Mouse (Mus musculus): ENCODE results near the gene Ttc23l. TPM values are rescaled to one million over a fixed set of nuclear protein-coding genes. Genes with fewer than 3 reads are reported as not detected.
A peak's percentile ranks its signal among the peaks of the same experiment; 100 is the strongest.
"Not testable (repeated sequence)": the region's sequence is repeated elsewhere in the genome, so short reads cannot be mapped to it uniquely, and the experiment has no call there.

The Ttc23l gene
- polyA plus RNA-seq, 1 experiment from 2014 or later = not detected

- Histone ChIP-seq H3K27ac (no peak overlapping the region), H3K9me3 (no peaks in the 10 kb centered on the region), H3K27me3 (no peaks in the 10 kb centered on the region), H3K4me2 (no peak overlapping the region), H3K9ac (replicated peaks) (no peak overlapping the region), H3K4me1 (replicated peaks) (no peaks in the 10 kb centered on the region), H3K36me3 (peaks cover 43% of the 10 kb centered on the region), H3K4me3 (replicated peaks) (no peak overlapping the region)
- 87% methylated on average over 7 of the region's 7 CpGs for WGBS
- ATAC-seq (ENCODE audit: insufficient number of reproducible peaks, insufficient read depth, low FRiP score, low TSS enrichment, low read depth) = no peak
These were observed 8.0 kb upstream of the Ttc23l start for GRCm38 (mm10) chr15:10566486-10566885.

DNA sequence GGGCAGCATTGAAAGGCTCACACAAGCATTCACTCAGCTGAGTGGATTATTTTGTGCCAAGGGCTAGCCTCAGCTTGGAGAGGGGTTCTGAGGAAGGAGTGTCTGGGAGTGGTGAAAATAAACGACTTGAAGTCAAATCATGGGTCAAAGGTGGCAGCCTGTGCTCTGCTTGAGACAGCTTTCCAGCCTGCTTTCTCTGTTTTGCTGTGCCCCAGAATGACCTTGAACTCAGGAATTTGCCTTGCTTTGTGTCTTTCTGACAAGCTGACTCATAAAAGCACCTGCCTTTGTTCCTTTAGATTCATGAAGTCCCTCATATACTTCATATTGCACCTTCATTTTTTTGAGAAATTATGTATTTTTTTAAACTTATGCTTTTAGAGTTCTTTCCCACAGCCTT is 5.7 kb upstream of the Ttc23l start:
- H3K27ac ChIP-seq = no peak overlapping the region
- WGBS = 35% methylated on average over 1 of the region's 1 CpGs
- no peaks in the 10 kb centered on the region for H3K27me3 ChIP-seq
- no peaks in the 10 kb centered on the region for H3K4me1 ChIP-seq (replicated peaks)
- H3K36me3 ChIP-seq = peaks cover 22% of the 10 kb centered on the region
- no peak overlapping the region for H3K9ac ChIP-seq (replicated peaks)
- H3K4me3 ChIP-seq (replicated peaks) = no peak overlapping the region
- H3K9me3 ChIP-seq = no peaks in the 10 kb centered on the region
- no peak overlapping the region for H3K4me2 ChIP-seq
- no peak for ATAC-seq (ENCODE audit: insufficient number of reproducible peaks, insufficient read depth, low FRiP score, low TSS enrichment, low read depth)

DNA sequence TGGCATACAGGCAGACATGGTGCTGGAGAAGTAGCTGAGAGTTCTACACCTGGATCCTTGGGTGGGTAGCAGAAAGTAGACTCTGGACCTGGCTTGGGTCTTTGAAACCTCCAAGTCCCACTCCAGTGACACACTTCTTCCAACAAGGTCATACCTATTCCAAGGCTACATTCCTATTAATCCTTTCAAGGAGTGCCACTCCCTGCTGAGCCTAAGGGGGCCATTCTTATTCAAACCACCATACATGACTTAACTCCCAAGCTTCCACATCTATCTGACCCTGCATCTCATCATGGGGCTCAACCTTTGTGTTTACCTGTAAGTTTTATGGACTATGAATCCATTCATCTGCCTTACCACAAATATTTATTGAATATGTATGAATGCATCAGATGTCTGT is 3.8 kb upstream of the Ttc23l start:
- Histone ChIP-seq H3K4me3 (replicated peaks) (no peak overlapping the region), H3K27ac (no peak overlapping the region), H3K9ac (replicated peaks) (no peak overlapping the region), H3K4me2 (no peak overlapping the region), H3K36me3 (peaks cover 3% of the 10 kb centered on the region; the same call in 1 of the 2 replicates), H3K4me1 (replicated peaks) (no peaks in the 10 kb centered on the region), H3K27me3 (no peaks in the 10 kb centered on the region), H3K9me3 (no peaks in the 10 kb centered on the region)
- ATAC-seq (ENCODE audit: insufficient number of reproducible peaks, insufficient read depth, low FRiP score, low TSS enrichment, low read depth) = no peak

DNA sequence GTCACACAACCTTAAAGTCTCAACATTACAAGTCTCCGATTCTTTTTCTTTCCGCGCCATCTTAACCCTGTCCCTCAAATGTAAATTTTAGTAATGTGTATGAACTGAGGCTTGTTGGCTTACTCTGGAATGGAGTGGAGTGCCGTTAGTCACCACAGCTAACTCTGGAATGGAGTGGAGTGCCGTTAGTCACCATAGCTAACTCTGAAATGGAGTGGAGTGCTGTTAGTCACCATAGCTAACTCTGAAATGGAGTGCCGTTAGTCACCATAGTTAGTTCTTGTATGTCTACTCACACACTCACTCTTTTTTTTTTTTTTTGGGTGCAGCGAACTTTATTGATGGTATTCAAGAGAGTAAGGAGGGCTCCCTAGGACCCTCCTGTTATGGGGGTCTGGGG is 1.5 kb upstream of the Ttc23l start:
- Histone ChIP-seq H3K9me3 (no peaks in the 10 kb centered on the region), H3K27me3 (no peaks in the 10 kb centered on the region), H3K27ac (no peak overlapping the region), H3K9ac (replicated peaks) (no peak overlapping the region), H3K4me3 (replicated peaks) (no peak overlapping the region), H3K4me1 (replicated peaks) (no peaks in the 10 kb centered on the region), H3K36me3 (no peaks in the 10 kb centered on the region), H3K4me2 (no peak overlapping the region)
- 92% methylated on average over 7 of the region's 7 CpGs for WGBS
- ATAC-seq (ENCODE audit: insufficient number of reproducible peaks, insufficient read depth, low FRiP score, low TSS enrichment, low read depth) = no peak

- ATAC-seq (ENCODE audit: insufficient number of reproducible peaks, insufficient read depth, low FRiP score, low TSS enrichment, low read depth) = no peak
- no peaks in the 10 kb centered on the region for H3K36me3 ChIP-seq
- H3K9me3 ChIP-seq = no peaks in the 10 kb centered on the region
- H3K9ac ChIP-seq (replicated peaks) = no peak overlapping the region
- no peaks in the 10 kb centered on the region for H3K4me1 ChIP-seq (replicated peaks)
- no peak overlapping the region for H3K4me3 ChIP-seq (replicated peaks)
- no peak overlapping the region for H3K4me2 ChIP-seq
- H3K27me3 ChIP-seq = no peaks in the 10 kb centered on the region
- H3K27ac ChIP-seq = no peak overlapping the region
These were observed 4.1 kb downstream of the Ttc23l start for GRCm38 (mm10) chr15:10554336-10554735.

- ATAC-seq (ENCODE audit: insufficient number of reproducible peaks, insufficient read depth, low FRiP score, low TSS enrichment, low read depth) = peak; percentile 95
- Histone ChIP-seq H3K9me3 (no peaks in the 10 kb centered on the region), H3K27ac (peak overlapping the region; percentile 84), H3K4me2 (peak overlapping the region; percentile 22; the same call in 1 of the 2 replicates), H3K4me1 (replicated peaks) (peaks cover 21% of the 10 kb centered on the region), H3K9ac (replicated peaks) (no peak overlapping the region), H3K36me3 (no peaks in the 10 kb centered on the region), H3K4me3 (replicated peaks) (no peak overlapping the region), H3K27me3 (no peaks in the 10 kb centered on the region)
- 22% methylated on average over 16 of the region's 16 CpGs for WGBS
These were observed 18.0 kb downstream of the Ttc23l start for GRCm38 (mm10) chr15:10540271-10541088.

GRCm38 (mm10) chr15:10535969-10536368 is 22.5 kb downstream of the Ttc23l start:
- H3K9ac ChIP-seq (replicated peaks) = no peak overlapping the region
- 54% methylated on average over 7 of the region's 7 CpGs for WGBS
- H3K4me1 ChIP-seq (replicated peaks) = peaks cover 16% of the 10 kb centered on the region
- H3K4me2 ChIP-seq = no peak overlapping the region
- no peak overlapping the region for H3K4me3 ChIP-seq (replicated peaks)
- H3K27me3 ChIP-seq = no peaks in the 10 kb centered on the region
- no peaks in the 10 kb centered on the region for H3K36me3 ChIP-seq
- no peak for ATAC-seq (ENCODE audit: insufficient number of reproducible peaks, insufficient read depth, low FRiP score, low TSS enrichment, low read depth)
- no peak overlapping the region for H3K27ac ChIP-seq
- H3K9me3 ChIP-seq = no peaks in the 10 kb centered on the region

DNA sequence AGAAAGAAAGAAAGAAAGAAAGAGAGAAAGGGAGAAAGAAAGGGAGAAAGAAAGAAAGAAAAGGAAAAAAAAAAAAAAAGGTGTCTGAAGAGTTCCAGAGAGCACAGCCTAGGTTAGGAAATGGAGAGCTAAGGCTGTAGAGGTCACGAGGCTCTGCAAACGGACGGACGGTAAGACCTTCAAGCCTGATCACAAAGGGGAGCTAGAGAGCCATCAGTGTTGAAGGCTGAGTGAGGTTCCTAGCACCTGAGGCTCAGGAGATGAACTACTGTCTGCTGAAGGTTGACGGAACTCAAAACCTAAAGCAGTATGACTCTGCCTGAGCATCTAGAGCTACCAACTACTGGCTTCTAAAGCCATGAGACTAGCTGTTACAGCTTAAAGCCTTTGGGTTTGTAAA is 23.9 kb downstream of the Ttc23l start:
- ATAC-seq (ENCODE audit: insufficient number of reproducible peaks, insufficient read depth, low FRiP score, low TSS enrichment, low read depth) = no peak
- 79% methylated on average over 5 of the region's 5 CpGs for WGBS
- H3K4me1 ChIP-seq (replicated peaks) = peaks cover 2% of the 10 kb centered on the region
- H3K9me3 ChIP-seq = no peaks in the 10 kb centered on the region
- no peaks in the 10 kb centered on the region for H3K27me3 ChIP-seq
- no peak overlapping the region for H3K27ac ChIP-seq
- H3K4me3 ChIP-seq (replicated peaks) = no peak overlapping the region
- no peaks in the 10 kb centered on the region for H3K36me3 ChIP-seq
- H3K9ac ChIP-seq (replicated peaks) = no peak overlapping the region
- no peak overlapping the region for H3K4me2 ChIP-seq

DNA sequence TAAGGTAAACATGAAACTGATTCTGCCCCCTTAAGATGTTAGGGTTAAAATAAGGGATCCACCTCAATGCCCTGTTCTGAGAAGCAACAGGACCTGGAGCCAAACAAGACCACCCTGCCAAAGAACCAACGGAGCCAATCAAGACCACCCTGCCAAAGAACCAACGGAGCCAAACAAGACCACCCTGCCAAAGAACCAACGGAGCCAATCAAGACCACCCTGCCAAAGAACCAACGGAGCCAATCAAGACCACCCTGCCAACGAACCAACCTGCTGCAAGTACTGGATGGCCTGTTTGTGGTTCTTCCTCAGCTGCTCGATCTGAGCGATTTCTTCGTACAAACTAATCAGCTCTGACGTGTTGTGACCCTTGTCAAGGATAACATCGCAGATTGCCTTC is 25.1 kb downstream of the Ttc23l start:
- not testable (repeated sequence) for ATAC-seq (ENCODE audit: insufficient number of reproducible peaks, insufficient read depth, low FRiP score, low TSS enrichment, low read depth); H3K9me3 ChIP-seq; H3K36me3 ChIP-seq; H3K27ac ChIP-seq; H3K4me3 ChIP-seq (replicated peaks); H3K4me2 ChIP-seq; H3K27me3 ChIP-seq; H3K9ac ChIP-seq (replicated peaks); H3K4me1 ChIP-seq (replicated peaks)
- 93% methylated on average over 10 of the region's 10 CpGs for WGBS

DNA sequence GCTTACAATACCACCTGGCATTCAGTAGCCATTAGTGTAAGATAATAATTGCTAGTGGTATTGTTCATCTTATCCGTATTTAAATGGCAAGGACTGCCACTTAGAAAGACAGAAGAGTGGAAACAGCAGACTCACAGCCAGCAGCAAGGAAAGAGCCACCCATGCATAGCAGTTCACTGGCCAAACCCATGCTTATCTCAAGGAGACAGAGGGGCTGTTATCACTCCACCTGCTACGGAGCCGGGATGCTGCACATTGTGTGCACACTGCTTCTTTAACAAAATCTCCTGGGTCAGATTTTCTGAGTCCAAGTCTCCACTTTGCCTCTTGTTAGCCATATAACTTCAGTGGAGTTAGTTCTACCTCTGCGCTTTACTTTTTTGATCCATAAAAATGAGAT is 27.1 kb downstream of the Ttc23l start:
- no peaks in the 10 kb centered on the region for H3K4me1 ChIP-seq (replicated peaks)
- no peak for ATAC-seq (ENCODE audit: insufficient number of reproducible peaks, insufficient read depth, low FRiP score, low TSS enrichment, low read depth)
- WGBS = 92% methylated on average over 4 of the region's 4 CpGs
- H3K4me2 ChIP-seq = no peak overlapping the region
- H3K9me3 ChIP-seq = no peaks in the 10 kb centered on the region
- H3K9ac ChIP-seq (replicated peaks) = no peak overlapping the region
- no peak overlapping the region for H3K4me3 ChIP-seq (replicated peaks)
- H3K27ac ChIP-seq = no peak overlapping the region
- H3K27me3 ChIP-seq = no peaks in the 10 kb centered on the region
- no peaks in the 10 kb centered on the region for H3K36me3 ChIP-seq

GRCm38 (mm10) chr15:10525896-10526295 is 32.6 kb downstream of the Ttc23l start:
- Histone ChIP-seq H3K4me2 (no peak overlapping the region), H3K4me1 (replicated peaks) (no peaks in the 10 kb centered on the region), H3K4me3 (replicated peaks) (no peak overlapping the region), H3K9ac (replicated peaks) (no peak overlapping the region), H3K27me3 (no peaks in the 10 kb centered on the region), H3K27ac (no peak overlapping the region), H3K36me3 (no peaks in the 10 kb centered on the region), H3K9me3 (no peaks in the 10 kb centered on the region)
- ATAC-seq (ENCODE audit: insufficient number of reproducible peaks, insufficient read depth, low FRiP score, low TSS enrichment, low read depth) = no peak
- 81% methylated on average over 1 of the region's 1 CpGs for WGBS

- no peaks in the 10 kb centered on the region for H3K4me1 ChIP-seq (replicated peaks)
- ATAC-seq (ENCODE audit: insufficient number of reproducible peaks, insufficient read depth, low FRiP score, low TSS enrichment, low read depth) = no peak
- H3K27ac ChIP-seq = no peak overlapping the region
- H3K36me3 ChIP-seq = no peaks in the 10 kb centered on the region
- no peak overlapping the region for H3K4me2 ChIP-seq
- H3K9ac ChIP-seq (replicated peaks) = no peak overlapping the region
- no peaks in the 10 kb centered on the region for H3K27me3 ChIP-seq
- 87% methylated on average over 7 of the region's 7 CpGs for WGBS
- no peak overlapping the region for H3K4me3 ChIP-seq (replicated peaks)
- no peaks in the 10 kb centered on the region for H3K9me3 ChIP-seq
These were observed 43.3 kb downstream of the Ttc23l start for GRCm38 (mm10) chr15:10515166-10515565.
